8 mouse cellular contexts compared by ENCODE assay signal in the genomic region with DNA sequence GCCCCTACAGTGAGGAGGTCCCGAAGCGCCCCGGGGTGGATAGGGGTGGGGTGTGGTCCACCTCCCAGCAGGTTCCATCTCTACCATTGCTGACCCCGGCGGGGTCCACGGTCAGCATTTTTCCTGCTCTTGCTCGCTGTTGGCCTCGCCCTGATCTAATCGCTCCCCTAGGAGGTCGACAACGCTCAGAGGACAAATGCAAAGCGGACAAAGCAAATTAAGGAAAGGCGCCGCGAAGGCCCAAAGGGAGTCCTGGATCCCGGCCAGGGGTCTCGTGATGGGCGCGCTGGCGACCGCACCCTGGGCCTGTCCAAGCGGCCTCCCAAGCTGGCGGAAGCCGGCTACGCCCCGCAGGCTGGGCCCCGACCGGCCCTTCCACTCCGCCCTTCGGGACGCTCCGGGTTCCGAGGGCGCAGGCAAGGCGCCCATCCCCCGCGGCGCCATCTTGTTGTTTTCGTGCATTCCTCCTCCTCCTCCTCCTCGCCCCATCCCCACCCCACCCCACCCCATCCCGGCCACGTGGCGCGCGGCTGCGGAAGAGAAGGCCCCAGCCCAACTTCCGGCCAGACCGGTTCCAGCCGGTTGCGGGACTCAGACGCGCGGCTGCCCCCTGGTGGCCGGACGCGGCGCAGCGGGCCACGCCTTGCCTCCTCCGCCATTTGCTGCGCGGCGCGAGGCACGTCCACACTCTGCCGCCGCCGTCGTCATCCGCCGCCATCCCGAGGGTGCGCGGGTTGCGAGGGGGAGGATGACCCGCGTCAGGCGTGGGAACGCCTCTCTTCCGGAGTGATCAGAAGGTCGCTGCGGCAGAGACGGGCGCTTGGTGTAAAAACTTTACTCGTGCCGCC.
DNase-seq lines count a peak whose midpoint lies in the region; ATAC-seq and TF ChIP-seq lines count a peak whose summit lies in the region.

No protein-coding gene starts in this region.

- ATAC-seq in hindbrain, embryonic 11.5 days (ENCODE audit: low FRiP score), result peak; percentile 97
- ATAC-seq in lung, postnatal 0 days, result peak; percentile 92

- H3K4me2 ChIP-seq in hindbrain, embryonic 11.5 days (replicated peaks; ENCODE audit: low read depth, low read length), result peak overlapping the region; percentile 69
- H3K4me2 ChIP-seq in lung, postnatal 0 days (replicated peaks; ENCODE audit: low read depth, low read length), result peak overlapping the region; percentile 77

- TF ChIP-seq EP300 in lung, postnatal 0 days (IDR thresholded peaks at IDR 0.05), result peak; percentile 72

- H3K4me3 ChIP-seq in hindbrain, embryonic 11.5 days (ENCODE audit: low read depth, low read length), result peak overlapping the region; percentile 61
- H3K4me3 ChIP-seq in lung, postnatal 0 days (ENCODE audit: low read depth, low read length), result peak overlapping the region; percentile 66

- WGBS in hindbrain, embryonic 11.5 days, result under 1% methylated on average over 64 of the region's 86 CpGs
- WGBS in lung, postnatal 0 days, result under 1% methylated on average over 60 of the region's 86 CpGs

- H3K9me3 ChIP-seq in hindbrain, embryonic 11.5 days (ENCODE audit: control insufficient read depth, low read length), result no peaks in the 10 kb centered on the region
- no peaks in the 10 kb centered on the region for H3K9me3 ChIP-seq in lung, postnatal 0 days (ENCODE audit: low read length)

- peak overlapping the region; percentile 94 for H3K9ac ChIP-seq in hindbrain, embryonic 11.5 days (ENCODE audit: low read depth, low read length)
- peak overlapping the region; percentile 94 for H3K9ac ChIP-seq in lung, postnatal 0 days (replicated peaks; ENCODE audit: low read depth)

- peak; percentile 100 for DNase-seq in NIH3T3 (ENCODE audit: low read depth)
- peak; percentile 98 for DNase-seq in cerebellum, adult 9-11 months
- peak; percentile 92 to 99 for DNase-seq in frontal cortex, adult 2 months (ENCODE audit: extremely low spot score in 1 of 2, low spot score in 1 of 2)
- peak; percentile 99 for DNase-seq in hindbrain, embryonic 11.5 days (ENCODE audit: low spot score)
- DNase-seq in layer of hippocampus, postnatal 10 days (ENCODE audit: low spot score in 2 of 2), result peak; percentile 100
- DNase-seq in lung, postnatal 0 days (ENCODE audit: low spot score), result peak; percentile 98
- DNase-seq in ovary, postnatal 10 days (ENCODE audit: low spot score), result peak; percentile 99
- DNase-seq in thymus, postnatal 0 days (ENCODE audit: low spot score), result peak; percentile 98

- H3K27ac ChIP-seq in hindbrain, embryonic 11.5 days (ENCODE audit: low read depth, low read length), result peak overlapping the region; percentile 100
- peak overlapping the region; percentile 99 for H3K27ac ChIP-seq in lung, postnatal 0 days (ENCODE audit: low read length)

- no peaks in the 10 kb centered on the region for H3K27me3 ChIP-seq in hindbrain, embryonic 11.5 days (ENCODE audit: control insufficient read depth, insufficient read depth, low read length)
- no peaks in the 10 kb centered on the region for H3K27me3 ChIP-seq in lung, postnatal 0 days (replicated peaks; ENCODE audit: insufficient read depth, low read length)

- H3K4me1 ChIP-seq in hindbrain, embryonic 11.5 days (replicated peaks; ENCODE audit: control insufficient read depth, insufficient read depth, low read length), result peaks cover 3% of the 10 kb centered on the region
- peaks cover 17% of the 10 kb centered on the region for H3K4me1 ChIP-seq in lung, postnatal 0 days (ENCODE audit: insufficient read depth, low read depth, low read length)

- TF ChIP-seq CTCF in lung, postnatal 0 days (IDR thresholded peaks at IDR 0.05), result peak; percentile 99

- H3K36me3 ChIP-seq in hindbrain, embryonic 11.5 days (ENCODE audit: control insufficient read depth, insufficient read depth, low read length), result no peaks in the 10 kb centered on the region
- H3K36me3 ChIP-seq in lung, postnatal 0 days (ENCODE audit: insufficient read depth, low read length), result no peaks in the 10 kb centered on the region

Comparison
In these comparisons a context has a peak if more than half of its experiments do, and no peak if none do; other contexts are left out.
1. Peak in every context shown above with its lines: DNase-seq, ATAC-seq, H3K4me3 ChIP-seq and H3K27ac ChIP-seq.